Mouse (Mus musculus): Measurements from ENCODE around the gene Dph2. TPM values are rescaled to one million over a fixed set of nuclear protein-coding genes. Genes with fewer than 3 reads are reported as not detected.

Dph2 gene
- total and polyA plus RNA-seq, 2 experiments: 1.7 to 10.2 TPM

DNA sequence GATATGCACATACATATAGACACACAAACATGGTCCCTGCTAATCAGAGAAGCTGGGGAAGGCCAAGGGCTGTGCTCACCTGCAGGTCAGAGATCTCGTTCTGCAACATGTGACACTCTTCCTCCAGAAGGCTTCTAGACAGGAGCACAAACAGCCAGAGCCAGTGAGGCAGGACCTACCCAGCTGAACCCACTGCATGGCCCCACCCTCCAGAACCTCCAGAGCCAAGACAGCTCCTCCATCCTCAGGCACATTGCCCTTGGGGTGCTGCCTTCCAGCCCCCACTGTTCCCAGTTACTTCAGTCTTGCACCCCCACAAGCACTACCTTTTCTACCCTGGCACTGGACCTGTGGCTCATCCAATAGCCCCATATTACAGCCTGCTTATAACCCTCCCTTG, 21.4 kb downstream of the Dph2 start:
- H3K4me3 ChIP-seq (ENCODE audit: insufficient read depth, low read depth, low read length): no peak overlapping the region
- H3K36me3 ChIP-seq (ENCODE audit: control insufficient read depth, insufficient read depth, low read length): no peaks in the 10 kb centered on the region
- no peak overlapping the region for H3K27ac ChIP-seq (replicated peaks; ENCODE audit: insufficient read depth, low read depth, low read length)
- TF ChIP-seq POLR2A (IDR thresholded peaks at IDR 0.05; ENCODE audit: extremely low read depth, insufficient read depth, low read length): no peak
- TF ChIP-seq CTCF (IDR thresholded peaks at IDR 0.05; ENCODE audit: low read depth, low read length): no peak
- WGBS: 56% methylated on average over 1 of the region's 1 CpGs
- DNase-seq (ENCODE audit: extremely low read depth, low read depth, low spot score): no peak
- no peaks in the 10 kb centered on the region for H3K27me3 ChIP-seq (ENCODE audit: control insufficient read depth, insufficient read depth, low read length)
- H3K79me2 ChIP-seq (ENCODE audit: control insufficient read depth, insufficient read depth, low read length): no peaks in the 10 kb centered on the region
- no peaks in the 10 kb centered on the region for H3K4me1 ChIP-seq (ENCODE audit: control insufficient read depth, insufficient read depth, low read length)
- no peak overlapping the region for H3K9ac ChIP-seq (ENCODE audit: low read depth, low read length)

DNA sequence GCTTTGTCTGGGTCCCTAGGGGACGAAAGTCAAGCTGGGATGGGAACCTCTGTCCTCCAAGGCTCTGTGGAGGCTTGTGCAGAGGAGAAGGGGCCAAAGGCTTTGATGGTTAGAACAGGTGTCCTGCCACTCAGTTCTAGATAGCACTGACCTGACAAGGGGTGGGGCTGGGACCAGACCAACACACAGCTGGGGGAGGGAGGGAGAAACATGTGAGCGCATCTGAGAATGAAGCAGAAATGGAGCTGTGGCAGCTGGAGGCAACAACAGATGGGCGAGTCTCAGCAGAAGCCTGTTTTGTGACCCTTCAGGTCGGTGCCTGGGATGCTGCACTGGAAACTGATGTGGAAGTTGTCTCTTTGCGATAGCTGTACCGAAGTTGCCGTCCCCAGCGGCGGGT, 22.5 kb downstream of the Dph2 start:
- TF ChIP-seq POLR2A (IDR thresholded peaks at IDR 0.05; ENCODE audit: extremely low read depth, insufficient read depth, low read length) (no peak), CTCF (IDR thresholded peaks at IDR 0.05; ENCODE audit: low read depth, low read length) (no peak)
- Histone ChIP-seq H3K4me3 (ENCODE audit: insufficient read depth, low read depth, low read length) (no peak overlapping the region), H3K36me3 (ENCODE audit: control insufficient read depth, insufficient read depth, low read length) (no peaks in the 10 kb centered on the region), H3K9ac (ENCODE audit: low read depth, low read length) (no peak overlapping the region), H3K79me2 (ENCODE audit: control insufficient read depth, insufficient read depth, low read length) (no peaks in the 10 kb centered on the region), H3K27ac (replicated peaks; ENCODE audit: insufficient read depth, low read depth, low read length) (no peak overlapping the region), H3K27me3 (ENCODE audit: control insufficient read depth, insufficient read depth, low read length) (no peaks in the 10 kb centered on the region), H3K4me1 (ENCODE audit: control insufficient read depth, insufficient read depth, low read length) (no peaks in the 10 kb centered on the region)
- no peak for DNase-seq (ENCODE audit: extremely low read depth, low read depth, low spot score)
- 81% methylated on average over 9 of the region's 9 CpGs for whole genome bisulfite sequencing

GRCm38 (mm10) chr4:117867823-117868222, 24.0 kb downstream of the Dph2 start:
- Histone ChIP-seq H3K79me2 (ENCODE audit: control insufficient read depth, insufficient read depth, low read length) (no peaks in the 10 kb centered on the region), H3K4me1 (ENCODE audit: control insufficient read depth, insufficient read depth, low read length) (no peaks in the 10 kb centered on the region), H3K27ac (replicated peaks; ENCODE audit: insufficient read depth, low read depth, low read length) (no peak overlapping the region), H3K4me3 (ENCODE audit: insufficient read depth, low read depth, low read length) (no peak overlapping the region), H3K36me3 (ENCODE audit: control insufficient read depth, insufficient read depth, low read length) (no peaks in the 10 kb centered on the region), H3K9ac (ENCODE audit: low read depth, low read length) (no peak overlapping the region), H3K27me3 (ENCODE audit: control insufficient read depth, insufficient read depth, low read length) (no peaks in the 10 kb centered on the region)
- DNase-seq (ENCODE audit: extremely low read depth, low read depth, low spot score): no peak
- TF ChIP-seq POLR2A (IDR thresholded peaks at IDR 0.05; ENCODE audit: extremely low read depth, insufficient read depth, low read length) (no peak), CTCF (IDR thresholded peaks at IDR 0.05; ENCODE audit: low read depth, low read length) (peak; percentile 68)
- WGBS: 43% methylated on average over 24 of the region's 24 CpGs

DNA sequence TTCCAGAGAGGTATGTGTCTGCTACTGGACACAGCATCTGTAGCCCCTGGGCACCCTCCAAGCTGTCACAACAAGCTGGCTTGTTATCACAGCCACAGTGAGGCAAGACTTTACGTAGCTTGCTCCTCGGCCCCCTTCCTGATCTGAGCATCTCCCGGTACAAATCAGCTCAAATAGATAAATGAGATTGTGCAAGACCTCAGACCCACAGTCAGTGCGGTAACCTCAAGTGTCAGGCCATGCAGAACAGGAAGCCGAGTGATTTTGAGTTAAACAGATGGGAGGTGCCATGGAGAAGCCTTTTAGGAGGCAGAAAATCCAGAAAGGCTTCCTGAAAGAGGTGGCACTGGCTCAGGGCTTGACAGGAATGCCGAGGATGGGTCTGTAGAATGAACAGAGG, 24.8 kb downstream of the Dph2 start:
- no peaks in the 10 kb centered on the region for H3K27me3 ChIP-seq (ENCODE audit: control insufficient read depth, insufficient read depth, low read length)
- no peaks in the 10 kb centered on the region for H3K36me3 ChIP-seq (ENCODE audit: control insufficient read depth, insufficient read depth, low read length)
- WGBS: 68% methylated on average over 6 of the region's 6 CpGs
- no peaks in the 10 kb centered on the region for H3K4me1 ChIP-seq (ENCODE audit: control insufficient read depth, insufficient read depth, low read length)
- H3K9ac ChIP-seq (ENCODE audit: low read depth, low read length): no peak overlapping the region
- no peaks in the 10 kb centered on the region for H3K79me2 ChIP-seq (ENCODE audit: control insufficient read depth, insufficient read depth, low read length)
- no peak overlapping the region for H3K4me3 ChIP-seq (ENCODE audit: insufficient read depth, low read depth, low read length)
- DNase-seq (ENCODE audit: extremely low read depth, low read depth, low spot score): no peak
- TF ChIP-seq CTCF (IDR thresholded peaks at IDR 0.05; ENCODE audit: low read depth, low read length) (no peak), POLR2A (IDR thresholded peaks at IDR 0.05; ENCODE audit: extremely low read depth, insufficient read depth, low read length) (no peak)
- no peak overlapping the region for H3K27ac ChIP-seq (replicated peaks; ENCODE audit: insufficient read depth, low read depth, low read length)

GRCm38 (mm10) chr4:117866083-117866482, 25.7 kb downstream of the Dph2 start:
- H3K9ac ChIP-seq (ENCODE audit: low read depth, low read length): no peak overlapping the region
- H3K4me3 ChIP-seq (ENCODE audit: insufficient read depth, low read depth, low read length): no peak overlapping the region
- TF ChIP-seq POLR2A (IDR thresholded peaks at IDR 0.05; ENCODE audit: extremely low read depth, insufficient read depth, low read length) (no peak), CTCF (IDR thresholded peaks at IDR 0.05; ENCODE audit: low read depth, low read length) (no peak)
- peak; percentile 62 for DNase-seq (ENCODE audit: extremely low read depth, low read depth, low spot score)
- H3K4me1 ChIP-seq (ENCODE audit: control insufficient read depth, insufficient read depth, low read length): no peaks in the 10 kb centered on the region
- H3K27me3 ChIP-seq (ENCODE audit: control insufficient read depth, insufficient read depth, low read length): no peaks in the 10 kb centered on the region
- no peaks in the 10 kb centered on the region for H3K79me2 ChIP-seq (ENCODE audit: control insufficient read depth, insufficient read depth, low read length)
- no peaks in the 10 kb centered on the region for H3K36me3 ChIP-seq (ENCODE audit: control insufficient read depth, insufficient read depth, low read length)
- H3K27ac ChIP-seq (replicated peaks; ENCODE audit: insufficient read depth, low read depth, low read length): no peak overlapping the region
- WGBS: 33% methylated on average over 9 of the region's 9 CpGs

DNA sequence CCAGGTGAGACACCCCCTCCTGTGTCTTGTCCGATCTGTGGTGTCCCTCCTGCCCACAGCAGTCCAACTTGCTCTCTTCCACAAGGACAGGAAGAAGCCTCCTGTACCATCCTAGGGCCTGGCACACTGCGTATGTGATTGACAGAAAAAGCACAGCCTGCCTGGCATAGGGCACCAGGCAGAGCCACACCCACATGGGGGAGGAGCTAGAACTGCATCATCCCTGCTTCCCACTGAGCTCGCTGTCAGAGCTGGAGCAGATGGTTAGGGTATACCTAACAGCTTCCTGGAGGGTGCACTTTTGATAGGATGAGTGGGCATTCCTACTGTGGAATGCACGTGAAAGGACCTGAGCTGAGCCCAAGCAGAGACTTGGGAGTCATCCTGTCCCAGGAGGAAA, 29.0 kb downstream of the Dph2 start:
- no peaks in the 10 kb centered on the region for H3K27me3 ChIP-seq (ENCODE audit: control insufficient read depth, insufficient read depth, low read length)
- 59% methylated on average over 4 of the region's 4 CpGs for WGBS
- peak; percentile 27 for DNase-seq (ENCODE audit: extremely low read depth, low read depth, low spot score)
- no peak overlapping the region for H3K9ac ChIP-seq (ENCODE audit: low read depth, low read length)
- H3K27ac ChIP-seq (replicated peaks; ENCODE audit: insufficient read depth, low read depth, low read length): no peak overlapping the region
- H3K79me2 ChIP-seq (ENCODE audit: control insufficient read depth, insufficient read depth, low read length): no peaks in the 10 kb centered on the region
- TF ChIP-seq CTCF (IDR thresholded peaks at IDR 0.05; ENCODE audit: low read depth, low read length) (no peak), POLR2A (IDR thresholded peaks at IDR 0.05; ENCODE audit: extremely low read depth, insufficient read depth, low read length) (no peak)
- H3K36me3 ChIP-seq (ENCODE audit: control insufficient read depth, insufficient read depth, low read length): no peaks in the 10 kb centered on the region
- peaks cover 7% of the 10 kb centered on the region for H3K4me1 ChIP-seq (ENCODE audit: control insufficient read depth, insufficient read depth, low read length)
- no peak overlapping the region for H3K4me3 ChIP-seq (ENCODE audit: insufficient read depth, low read depth, low read length)
